Mouse (Mus musculus): ENCODE results near the gene Mterf2. TPM values are rescaled to one million over a fixed set of nuclear protein-coding genes. Genes with fewer than 3 reads are reported as not detected.

Gene Mterf2
- 37.2 and 39.2 TPM in 2 replicates for polyA plus RNA-seq (2014; fragmentation: Nextera tagmentation; extraction: Ambion mirVana)

GRCm38 (mm10) chr10:85127395-85128287 is at the start of gene Mterf2:
Mterf2 (minus strand) TSS chr10:85128027.
- H3K27me3 ChIP-seq (ENCODE audit: control insufficient read depth, insufficient read depth, low read length) = no peaks in the 10 kb centered on the region
- 8% methylated on average over 20 of the region's 20 CpGs for WGBS
- no peak within 1 kb of the TSS for H3K27ac ChIP-seq (ENCODE audit: low read depth, low read length)
- H3K4me2 ChIP-seq = peak within 1 kb of the TSS; percentile 62
- peaks cover under 1% of the 10 kb centered on the region; the same call in 1 of the 2 replicates for H3K36me3 ChIP-seq (ENCODE audit: control insufficient read depth, insufficient read depth, low read length)
- H3K4me1 ChIP-seq (ENCODE audit: control insufficient read depth, insufficient read depth, low read length) = peaks cover 7% of the 10 kb centered on the region
- H3K9ac ChIP-seq (ENCODE audit: low read length) = peak within 1 kb of the TSS; percentile 73
- H3K9me3 ChIP-seq (ENCODE audit: control insufficient read depth, low read length) = no peaks in the 10 kb centered on the region
- peak; percentile 100 for ATAC-seq (ENCODE audit: low FRiP score)
- DNase-seq (ENCODE audit: low spot score, missing footprints) = peak; percentile 98
- H3K4me3 ChIP-seq (ENCODE audit: low read depth, low read length) = peak within 1 kb of the TSS; percentile 68

- H3K4me2 ChIP-seq = no peak overlapping the region
- H3K36me3 ChIP-seq (ENCODE audit: control insufficient read depth, insufficient read depth, low read length) = no peaks in the 10 kb centered on the region
- H3K9ac ChIP-seq (ENCODE audit: low read length) = no peak overlapping the region
- no peaks in the 10 kb centered on the region for H3K4me1 ChIP-seq (ENCODE audit: control insufficient read depth, insufficient read depth, low read length)
- H3K4me3 ChIP-seq (ENCODE audit: low read depth, low read length) = no peak overlapping the region
- H3K27ac ChIP-seq (ENCODE audit: low read depth, low read length) = no peak overlapping the region
- 76% methylated on average over 2 of the region's 2 CpGs for WGBS
- H3K9me3 ChIP-seq (ENCODE audit: control insufficient read depth, low read length) = no peaks in the 10 kb centered on the region
- ATAC-seq (ENCODE audit: low FRiP score) = no peak
- H3K27me3 ChIP-seq (ENCODE audit: control insufficient read depth, insufficient read depth, low read length) = no peaks in the 10 kb centered on the region
- DNase-seq (ENCODE audit: low spot score, missing footprints) = no peak
Measured at GRCm38 (mm10) chr10:85176640-85177039, 48.8 kb upstream of the Mterf2 start.

DNA sequence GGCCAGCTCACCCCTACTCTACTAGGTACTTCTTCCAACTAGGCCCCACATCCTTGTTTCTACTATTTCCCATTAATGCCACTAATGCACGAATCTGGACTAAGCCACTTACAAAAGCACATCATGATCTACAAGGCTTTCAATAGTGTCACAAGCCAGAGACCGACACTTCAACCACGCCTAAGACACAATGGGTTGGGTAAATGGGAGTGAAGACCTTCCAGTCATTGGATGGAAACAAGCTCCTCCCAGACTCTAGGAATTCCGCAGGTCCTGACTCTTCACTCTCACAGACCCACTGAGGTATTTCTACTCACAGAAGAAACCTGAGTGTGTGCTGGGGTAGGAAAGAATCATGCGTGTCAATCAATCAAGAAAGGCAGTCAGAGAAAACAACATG is 37.5 kb upstream of the Mterf2 start:
- Histone ChIP-seq H3K9me3 (ENCODE audit: control insufficient read depth, low read length) (no peaks in the 10 kb centered on the region), H3K4me2 (no peak overlapping the region), H3K27ac (ENCODE audit: low read depth, low read length) (no peak overlapping the region), H3K4me1 (ENCODE audit: control insufficient read depth, insufficient read depth, low read length) (no peaks in the 10 kb centered on the region), H3K36me3 (ENCODE audit: control insufficient read depth, insufficient read depth, low read length) (no peaks in the 10 kb centered on the region), H3K4me3 (ENCODE audit: low read depth, low read length) (no peak overlapping the region), H3K9ac (ENCODE audit: low read length) (no peak overlapping the region), H3K27me3 (ENCODE audit: control insufficient read depth, insufficient read depth, low read length) (no peaks in the 10 kb centered on the region)
- no peak for ATAC-seq (ENCODE audit: low FRiP score)
- WGBS = 82% methylated on average over 5 of the region's 5 CpGs
- no peak for DNase-seq (ENCODE audit: low spot score, missing footprints)

GRCm38 (mm10) chr10:85164791-85165190 is 37.0 kb upstream of the Mterf2 start:
- Histone ChIP-seq H3K36me3 (ENCODE audit: control insufficient read depth, insufficient read depth, low read length) (no peaks in the 10 kb centered on the region), H3K9me3 (ENCODE audit: control insufficient read depth, low read length) (no peaks in the 10 kb centered on the region), H3K4me3 (ENCODE audit: low read depth, low read length) (no peak overlapping the region), H3K27me3 (ENCODE audit: control insufficient read depth, insufficient read depth, low read length) (no peaks in the 10 kb centered on the region), H3K27ac (ENCODE audit: low read depth, low read length) (no peak overlapping the region), H3K9ac (ENCODE audit: low read length) (no peak overlapping the region), H3K4me2 (no peak overlapping the region), H3K4me1 (ENCODE audit: control insufficient read depth, insufficient read depth, low read length) (no peaks in the 10 kb centered on the region)
- WGBS = 93% methylated on average over 13 of the region's 13 CpGs
- no peak for DNase-seq (ENCODE audit: low spot score, missing footprints)
- no peak for ATAC-seq (ENCODE audit: low FRiP score)

- H3K9me3 ChIP-seq (ENCODE audit: control insufficient read depth, low read length) = no peaks in the 10 kb centered on the region
- DNase-seq (ENCODE audit: low spot score, missing footprints) (no peak), ATAC-seq (ENCODE audit: low FRiP score) (no peak)
- no peaks in the 10 kb centered on the region for H3K4me1 ChIP-seq (ENCODE audit: control insufficient read depth, insufficient read depth, low read length)
- no peak overlapping the region for H3K4me2 ChIP-seq
- H3K9ac ChIP-seq (ENCODE audit: low read length) = no peak overlapping the region
- H3K36me3 ChIP-seq (ENCODE audit: control insufficient read depth, insufficient read depth, low read length) = no peaks in the 10 kb centered on the region
- no peak overlapping the region for H3K4me3 ChIP-seq (ENCODE audit: low read depth, low read length)
- H3K27me3 ChIP-seq (ENCODE audit: control insufficient read depth, insufficient read depth, low read length) = no peaks in the 10 kb centered on the region
- no peak overlapping the region for H3K27ac ChIP-seq (ENCODE audit: low read depth, low read length)
- WGBS = 76% methylated on average over 5 of the region's 5 CpGs
Measured at GRCm38 (mm10) chr10:85161745-85162351, 34.0 kb upstream of the Mterf2 start.

- H3K27ac ChIP-seq (ENCODE audit: low read depth, low read length) = no peak overlapping the region
- WGBS = 94% methylated on average over 1 of the region's 1 CpGs
- no peaks in the 10 kb centered on the region for H3K27me3 ChIP-seq (ENCODE audit: control insufficient read depth, insufficient read depth, low read length)
- H3K9me3 ChIP-seq (ENCODE audit: control insufficient read depth, low read length) = no peaks in the 10 kb centered on the region
- H3K4me3 ChIP-seq (ENCODE audit: low read depth, low read length) = no peak overlapping the region
- no peaks in the 10 kb centered on the region for H3K4me1 ChIP-seq (ENCODE audit: control insufficient read depth, insufficient read depth, low read length)
- DNase-seq (ENCODE audit: low spot score, missing footprints) (no peak), ATAC-seq (ENCODE audit: low FRiP score) (no peak)
- H3K4me2 ChIP-seq = no peak overlapping the region
- H3K9ac ChIP-seq (ENCODE audit: low read length) = no peak overlapping the region
- no peaks in the 10 kb centered on the region for H3K36me3 ChIP-seq (ENCODE audit: control insufficient read depth, insufficient read depth, low read length)
Measured at GRCm38 (mm10) chr10:85159989-85160619, 32.3 kb upstream of the Mterf2 start.

- DNase-seq (ENCODE audit: low spot score, missing footprints) (no peak), ATAC-seq (ENCODE audit: low FRiP score) (no peak)
- H3K4me3 ChIP-seq (ENCODE audit: low read depth, low read length) = no peak overlapping the region
- H3K27ac ChIP-seq (ENCODE audit: low read depth, low read length) = no peak overlapping the region
- WGBS = 88% methylated on average over 7 of the region's 7 CpGs
- no peaks in the 10 kb centered on the region for H3K4me1 ChIP-seq (ENCODE audit: control insufficient read depth, insufficient read depth, low read length)
- H3K9ac ChIP-seq (ENCODE audit: low read length) = no peak overlapping the region
- H3K27me3 ChIP-seq (ENCODE audit: control insufficient read depth, insufficient read depth, low read length) = no peaks in the 10 kb centered on the region
- no peak overlapping the region for H3K4me2 ChIP-seq
- H3K36me3 ChIP-seq (ENCODE audit: control insufficient read depth, insufficient read depth, low read length) = no peaks in the 10 kb centered on the region
- no peaks in the 10 kb centered on the region for H3K9me3 ChIP-seq (ENCODE audit: control insufficient read depth, low read length)
Measured at GRCm38 (mm10) chr10:85157451-85157850, 29.6 kb upstream of the Mterf2 start.

- Histone ChIP-seq H3K36me3 (ENCODE audit: control insufficient read depth, insufficient read depth, low read length) (no peaks in the 10 kb centered on the region), H3K27ac (ENCODE audit: low read depth, low read length) (no peak overlapping the region), H3K4me1 (ENCODE audit: control insufficient read depth, insufficient read depth, low read length) (no peaks in the 10 kb centered on the region), H3K27me3 (ENCODE audit: control insufficient read depth, insufficient read depth, low read length) (no peaks in the 10 kb centered on the region), H3K4me2 (no peak overlapping the region), H3K9ac (ENCODE audit: low read length) (no peak overlapping the region), H3K9me3 (ENCODE audit: control insufficient read depth, low read length) (no peaks in the 10 kb centered on the region), H3K4me3 (ENCODE audit: low read depth, low read length) (no peak overlapping the region)
- ATAC-seq (ENCODE audit: low FRiP score) (no peak), DNase-seq (ENCODE audit: low spot score, missing footprints) (peak; percentile 96)
- WGBS = 15% methylated on average over 2 of the region's 2 CpGs
Measured at GRCm38 (mm10) chr10:85154195-85154594, 26.4 kb upstream of the Mterf2 start.

DNA sequence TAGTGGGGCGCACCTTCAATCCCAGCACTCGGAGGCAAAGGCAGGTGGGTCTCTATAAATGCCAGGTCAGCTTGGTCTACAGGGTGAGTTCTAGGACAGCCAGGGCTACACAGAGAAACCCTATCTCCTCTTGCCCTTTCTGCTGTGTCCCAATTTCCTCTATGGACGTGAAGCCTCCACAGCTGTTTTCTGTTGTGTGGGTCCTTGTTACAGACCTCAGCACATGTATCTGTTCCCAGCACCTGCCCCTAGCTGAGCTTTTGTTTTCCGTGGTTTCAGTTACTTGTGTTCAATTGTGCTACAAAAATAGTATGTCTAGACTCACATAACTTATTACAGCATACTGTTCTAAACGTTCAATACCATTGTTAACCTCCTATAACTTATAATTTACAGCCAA is 21.4 kb upstream of the Mterf2 start:
- ATAC-seq (ENCODE audit: low FRiP score) = no peak

More for the DNA sequence above, 21.4 kb upstream of the Mterf2 start:
- WGBS = 82% methylated on average over 5 of the region's 5 CpGs
- Histone ChIP-seq H3K27me3 (ENCODE audit: control insufficient read depth, insufficient read depth, low read length) (no peaks in the 10 kb centered on the region), H3K4me2 (no peak overlapping the region), H3K9me3 (ENCODE audit: control insufficient read depth, low read length) (no peaks in the 10 kb centered on the region), H3K36me3 (ENCODE audit: control insufficient read depth, insufficient read depth, low read length) (no peaks in the 10 kb centered on the region), H3K4me1 (ENCODE audit: control insufficient read depth, insufficient read depth, low read length) (no peaks in the 10 kb centered on the region), H3K4me3 (ENCODE audit: low read depth, low read length) (no peak overlapping the region), H3K27ac (ENCODE audit: low read depth, low read length) (no peak overlapping the region), H3K9ac (ENCODE audit: low read length) (no peak overlapping the region)
- DNase-seq (ENCODE audit: low spot score, missing footprints) = no peak
